Mouse (Mus musculus) liver, embryonic 11.5 days (tissue): Measurements from ENCODE around the gene Ctsa. TPM values are rescaled to one million over a fixed set of nuclear protein-coding genes. Genes with fewer than 3 reads are reported as not detected.

ENCODE experiments used
- ATAC-seq: fragments of 200-750 bp; cut with Nextera tagmentation; replicated peaks from 2 replicates; pipeline ENCODE4 v1.8.0; 2017; ENCODE audit warnings: moderate number of reproducible peaks, mild to moderate bottlenecking, moderate TSS enrichment, moderate library complexity; ENCODE audit not compliant: low FRiP score
- DNase-seq: peaks from one replicate; pipeline ENCODE4 v3.0.0-alpha.2; 2017; ENCODE audit warnings: low spot score
- H3K27ac ChIP-seq: fragments of 300-500 bp; sonication (generic); 2 replicates; pipeline ENCODE4 v1.5.1; 2014; ENCODE audit warnings: mild to moderate bottlenecking, low read depth, low read length, control low read depth
- H3K27me3 ChIP-seq: fragments of 300-500 bp; sonication (generic); replicated peaks from 2 replicates; pipeline ENCODE4 v1.6.1; 2014; ENCODE audit warnings: low read length, mixed read lengths; ENCODE audit not compliant: control insufficient read depth, insufficient read depth
- H3K36me3 ChIP-seq: fragments of 300-500 bp; sonication (generic); 2 replicates; pipeline ENCODE4 v1.6.1; 2014; ENCODE audit warnings: mild to moderate bottlenecking, low read length, moderate library complexity, mixed read lengths; ENCODE audit not compliant: control insufficient read depth, insufficient read depth
- H3K4me1 ChIP-seq: fragments of 300-500 bp; sonication (generic); replicated peaks from 2 replicates; pipeline ENCODE4 v1.6.1; 2014; ENCODE audit warnings: low read length, mixed read lengths; ENCODE audit not compliant: control insufficient read depth, insufficient read depth
- H3K4me2 ChIP-seq: fragments of 300-500 bp; sonication (generic); 2 replicates; pipeline ENCODE4 v1.6.1; 2014; ENCODE audit warnings: mild to moderate bottlenecking, control low read depth, moderate library complexity
- H3K4me3 ChIP-seq: fragments of 300-500 bp; sonication (generic); 2 replicates; pipeline ENCODE4 v1.5.1; 2014; ENCODE audit warnings: low read depth, low read length, control low read depth
- H3K9ac ChIP-seq: fragments of 300-500 bp; sonication (generic); 2 replicates; pipeline ENCODE4 v1.6.1; 2014; ENCODE audit warnings: low read depth, low read length, control low read depth
- H3K9me3 ChIP-seq: fragments of 300-500 bp; sonication (generic); 2 replicates; pipeline ENCODE4 v1.6.1; 2016; ENCODE audit warnings: low read length, inconsistent platforms, mixed read lengths; ENCODE audit not compliant: control insufficient read depth
- WGBS: fragments of 180-500 bp; shearing (Covaris S2); extraction: QIAGEN DNeasy Blood & Tissue Kit; methylation state at CpG from one replicate; pipeline ENCODE4 v1.1.7; 2014; 5-methylcytosine and 5-hydroxymethylcytosine counted together
- polyA plus RNA-seq: library from polyadenylated mRNA; unstranded; fragments of >200 nt; fragmentation: Nextera tagmentation; extraction: Ambion mirVana; gene quantifications from 2 replicates; pipeline ENCODE4 v1.2.1, GENCODE M21; 2014

The Ctsa gene
- polyA plus RNA-seq, 1 experiment from 2014 or later, result 103 TPM

GRCm38 (mm10) chr2:164827146-164827850 lies 5.4 kb upstream of the Ctsa start:
- Histone ChIP-seq H3K4me2 (no peak overlapping the region), H3K9ac (no peak overlapping the region), H3K4me3 (no peak overlapping the region), H3K27ac (no peak overlapping the region), H3K36me3 (peaks cover 16% of the 10 kb centered on the region), H3K4me1 (peaks cover 5% of the 10 kb centered on the region; the same call in 1 of the 2 replicates), H3K9me3 (no peaks in the 10 kb centered on the region), H3K27me3 (no peaks in the 10 kb centered on the region)
- 0 out of 2 replicates have a peak, but pooled peaks have one; percentile 9 for ATAC-seq
- DNase-seq, result no peak
- 80% methylated on average over 16 of the region's 16 CpGs for WGBS

DNA sequence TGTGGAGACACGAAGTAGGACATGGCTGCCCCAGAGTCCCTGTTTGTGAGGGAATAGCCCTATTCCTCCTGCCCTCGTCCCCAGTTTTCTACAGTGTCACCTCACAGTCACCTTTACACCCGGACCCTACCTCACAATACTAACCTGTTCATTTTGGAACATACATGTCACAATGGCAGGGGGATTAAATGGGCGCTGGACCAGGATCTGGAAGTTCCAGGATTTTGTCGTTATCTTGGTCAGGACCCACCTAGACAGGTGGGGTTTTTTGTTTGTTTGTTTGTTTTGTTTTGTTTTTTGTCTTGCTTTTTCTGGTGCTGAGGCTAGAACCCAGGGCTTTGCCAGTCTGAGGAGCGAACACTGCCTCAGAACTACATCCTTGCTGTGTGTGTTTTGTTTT lies 4.2 kb upstream of the Ctsa start, which contains the start of gene Spata25:
Gene Spata25 (minus strand): TSS at position 101 of the 400 bp plus-strand sequence.
- 87% methylated on average over 6 of the region's 6 CpGs for WGBS
- Histone ChIP-seq H3K4me1 (peaks cover 8% of the 10 kb centered on the region), H3K9me3 (no peaks in the 10 kb centered on the region), H3K27ac (no peak within 1 kb of the TSS), H3K27me3 (no peaks in the 10 kb centered on the region), H3K9ac (no peak within 1 kb of the TSS), H3K4me3 (no peak within 1 kb of the TSS), H3K36me3 (peaks cover 16% of the 10 kb centered on the region), H3K4me2 (no peak within 1 kb of the TSS)
- ATAC-seq, result no peak
- DNase-seq, result no peak

DNA sequence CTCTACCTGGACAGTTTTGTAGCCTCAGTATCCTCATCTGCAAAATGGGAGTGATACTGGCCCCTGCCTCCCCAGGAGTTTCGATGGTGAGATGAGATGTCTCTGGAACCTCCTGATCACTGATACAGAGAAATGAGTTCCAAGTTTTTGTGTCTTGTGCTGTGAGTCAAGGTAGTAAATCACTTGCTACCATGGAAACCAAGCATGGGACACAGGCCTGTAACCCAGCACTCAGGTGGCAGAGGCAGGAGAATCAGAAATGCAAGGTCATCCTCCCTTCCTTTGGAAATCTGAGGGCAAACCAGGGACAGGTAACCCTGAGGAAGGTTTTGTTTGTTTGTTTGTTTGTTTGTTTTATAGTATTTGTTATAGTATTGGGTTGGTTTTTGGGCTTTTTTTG lies 3.6 kb upstream of the Ctsa start:
- no peaks in the 10 kb centered on the region for H3K27me3 ChIP-seq
- peaks cover 16% of the 10 kb centered on the region for H3K36me3 ChIP-seq
- ATAC-seq, result no peak
- no peak for DNase-seq
- peaks cover 6% of the 10 kb centered on the region; the same call in 1 of the 2 replicates for H3K4me1 ChIP-seq
- H3K27ac ChIP-seq, result no peak overlapping the region
- WGBS, result 94% methylated on average over 1 of the region's 1 CpGs
- H3K9me3 ChIP-seq, result no peaks in the 10 kb centered on the region
- H3K9ac ChIP-seq, result no peak overlapping the region
- no peak overlapping the region for H3K4me3 ChIP-seq
- no peak overlapping the region for H3K4me2 ChIP-seq

DNA sequence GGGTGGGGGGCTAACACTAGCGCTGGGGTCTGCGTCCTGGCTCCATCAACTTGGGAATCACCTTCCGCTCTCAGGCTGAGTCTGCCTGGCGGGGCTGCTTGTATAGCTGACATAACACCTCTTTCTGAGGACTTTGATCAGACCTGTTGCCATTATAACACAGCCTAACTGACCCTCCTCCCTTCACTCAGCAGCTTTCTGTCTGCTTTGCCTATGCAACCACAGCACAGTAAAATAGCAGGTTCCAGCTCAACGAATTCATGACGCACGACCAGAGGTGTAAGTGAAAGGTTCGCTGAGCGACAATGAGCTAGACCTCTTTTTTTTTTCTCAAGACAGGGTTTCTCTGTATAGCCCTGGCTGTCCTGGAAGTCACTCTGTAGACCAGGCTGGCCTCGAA lies 1.6 kb upstream of the Ctsa start:
- Histone ChIP-seq H3K9ac (no peak overlapping the region), H3K4me3 (no peak overlapping the region), H3K36me3 (peaks cover 7% of the 10 kb centered on the region), H3K27me3 (no peaks in the 10 kb centered on the region), H3K27ac (no peak overlapping the region), H3K4me2 (no peak overlapping the region), H3K9me3 (no peaks in the 10 kb centered on the region), H3K4me1 (peaks cover 12% of the 10 kb centered on the region)
- no peak for ATAC-seq
- WGBS, result 84% methylated on average over 10 of the region's 10 CpGs
- no peak for DNase-seq

- Histone ChIP-seq H3K9me3 (no peaks in the 10 kb centered on the region), H3K36me3 (peaks cover 3% of the 10 kb centered on the region), H3K4me2 (peak overlapping the region; percentile 100), H3K27me3 (no peaks in the 10 kb centered on the region), H3K27ac (peak overlapping the region; percentile 79), H3K4me3 (peak overlapping the region; percentile 77), H3K4me1 (peaks cover 12% of the 10 kb centered on the region), H3K9ac (peak overlapping the region; percentile 87)
- 66% methylated on average over 16 of the region's 16 CpGs for WGBS
- ATAC-seq (no peak; the same call in 1 of the 2 replicates), DNase-seq (no peak)
Observed at GRCm38 (mm10) chr2:164832032-164832747, 483 bp upstream of the Ctsa start.

- Histone ChIP-seq H3K36me3 (peaks cover 3% of the 10 kb centered on the region; the same call in 1 of the 2 replicates), H3K4me3 (peak within 1 kb of the TSS; percentile 77), H3K9ac (peak within 1 kb of the TSS; percentile 87), H3K4me2 (peak within 1 kb of the TSS; percentile 100), H3K9me3 (no peaks in the 10 kb centered on the region), H3K27ac (peak within 1 kb of the TSS; percentile 79), H3K4me1 (peaks cover 10% of the 10 kb centered on the region), H3K27me3 (no peaks in the 10 kb centered on the region)
- DNase-seq (peak; percentile 90), ATAC-seq (peak; percentile 56)
- WGBS, result 1% methylated on average over 31 of the region's 31 CpGs
Observed at GRCm38 (mm10) chr2:164833314-164833959, 764 bp downstream of the Ctsa start, which contains the start of gene Neurl2. Gene Neurl2, minus strand, starts transcription at chr2:164833456.

GRCm38 (mm10) chr2:164834531-164834930 lies 1.9 kb downstream of the Ctsa start:
- Histone ChIP-seq H3K27ac (0 out of 2 replicates have a peak overlapping the region, but pooled peaks have one; percentile 79), H3K9ac (peak overlapping the region; percentile 87), H3K9me3 (no peaks in the 10 kb centered on the region), H3K36me3 (peaks cover 11% of the 10 kb centered on the region; the same call in 1 of the 2 replicates), H3K4me2 (peak overlapping the region; percentile 100), H3K27me3 (no peaks in the 10 kb centered on the region), H3K4me3 (peak overlapping the region; percentile 77), H3K4me1 (peaks cover 10% of the 10 kb centered on the region)
- ATAC-seq, result no peak
- DNase-seq, result no peak
- 40% methylated on average over 8 of the region's 8 CpGs for WGBS

GRCm38 (mm10) chr2:164835164-164835563 lies 2.5 kb downstream of the Ctsa start:
- peaks cover 10% of the 10 kb centered on the region for H3K4me1 ChIP-seq
- DNase-seq (no peak), ATAC-seq (no peak)
- H3K27me3 ChIP-seq, result no peaks in the 10 kb centered on the region
- peak overlapping the region; percentile 100 for H3K4me2 ChIP-seq
- H3K9ac ChIP-seq, result no peak overlapping the region
- H3K9me3 ChIP-seq, result no peaks in the 10 kb centered on the region
- no peak overlapping the region for H3K27ac ChIP-seq
- WGBS, result 95% methylated on average over 4 of the region's 4 CpGs
- H3K4me3 ChIP-seq, result peak overlapping the region; percentile 77; the same call in 1 of the 2 replicates
- peaks cover 15% of the 10 kb centered on the region; the same call in 1 of the 2 replicates for H3K36me3 ChIP-seq
